Mouse (Mus musculus): ENCODE results near the gene Unc5b.
A peak's percentile ranks its signal among the peaks of the same experiment; 100 is the strongest.

The Unc5b gene

GRCm38 (mm10) chr10:60800295-60801167 lies 30.9 kb downstream of the Unc5b start:
- DNase-seq (ENCODE audit: low read depth, low spot score): no peak

DNA sequence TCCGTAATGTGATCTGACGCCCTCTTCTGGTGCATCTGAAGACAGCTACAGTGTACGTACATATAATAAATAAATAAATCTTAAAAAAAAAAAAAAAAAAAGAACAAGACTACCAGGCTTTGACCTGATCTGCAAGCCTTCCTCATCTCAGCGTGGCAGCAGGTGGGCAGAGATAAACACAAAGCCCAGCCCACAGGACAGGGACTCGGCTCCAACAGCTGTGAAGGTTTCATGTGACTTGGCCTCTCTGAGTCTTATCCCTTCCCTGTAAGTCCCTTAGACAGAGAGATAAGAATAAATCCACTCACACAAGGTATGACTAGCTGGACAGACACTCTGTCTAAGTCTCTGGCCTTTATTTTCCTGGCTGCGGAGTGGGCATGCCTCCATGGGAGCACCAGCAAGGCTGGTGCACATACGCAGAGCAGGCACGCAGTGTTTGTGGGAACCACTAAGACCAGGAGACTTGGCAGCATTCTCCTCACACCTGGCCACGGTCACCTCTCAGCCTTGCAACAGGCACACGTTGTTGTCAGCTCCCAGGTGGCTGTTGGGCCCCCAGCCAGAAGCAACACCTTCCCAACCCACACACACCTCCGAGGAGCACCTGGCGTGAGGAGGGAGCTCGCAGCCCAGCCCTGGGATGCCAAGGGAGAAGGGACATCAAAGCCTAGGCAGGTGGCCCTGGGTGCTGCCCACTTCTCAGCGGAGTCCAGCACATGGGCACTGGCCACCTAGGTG lies 33.5 kb downstream of the Unc5b start:
- no peak for DNase-seq (ENCODE audit: low read depth, low spot score)

DNA sequence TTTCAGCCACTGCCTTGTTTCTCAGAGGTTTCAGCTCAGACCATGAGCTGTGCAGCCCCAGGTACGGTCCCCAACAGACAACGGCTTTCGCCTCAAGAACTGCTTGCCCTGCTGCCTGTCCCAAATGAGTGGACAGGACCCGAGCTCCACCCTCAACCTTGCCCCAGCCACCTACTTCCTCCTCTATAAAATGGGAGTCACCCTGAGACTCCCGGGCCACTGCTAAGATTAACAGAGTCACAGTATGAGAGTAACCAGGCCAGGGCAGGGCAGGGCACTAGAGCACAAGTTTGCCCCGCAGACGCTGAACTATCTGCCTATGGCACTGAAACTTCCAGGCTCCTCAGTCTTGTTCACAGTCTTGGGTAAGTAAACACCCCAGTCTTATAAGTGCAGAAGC lies 34.9 kb downstream of the Unc5b start:
- no peak for DNase-seq (ENCODE audit: low read depth, low spot score)

- DNase-seq (ENCODE audit: low read depth, low spot score): no peak
Measured at GRCm38 (mm10) chr10:60796028-60796427, 35.4 kb downstream of the Unc5b start.

- DNase-seq (ENCODE audit: low read depth, low spot score): no peak
Measured at GRCm38 (mm10) chr10:60794792-60795191, 36.6 kb downstream of the Unc5b start.

DNA sequence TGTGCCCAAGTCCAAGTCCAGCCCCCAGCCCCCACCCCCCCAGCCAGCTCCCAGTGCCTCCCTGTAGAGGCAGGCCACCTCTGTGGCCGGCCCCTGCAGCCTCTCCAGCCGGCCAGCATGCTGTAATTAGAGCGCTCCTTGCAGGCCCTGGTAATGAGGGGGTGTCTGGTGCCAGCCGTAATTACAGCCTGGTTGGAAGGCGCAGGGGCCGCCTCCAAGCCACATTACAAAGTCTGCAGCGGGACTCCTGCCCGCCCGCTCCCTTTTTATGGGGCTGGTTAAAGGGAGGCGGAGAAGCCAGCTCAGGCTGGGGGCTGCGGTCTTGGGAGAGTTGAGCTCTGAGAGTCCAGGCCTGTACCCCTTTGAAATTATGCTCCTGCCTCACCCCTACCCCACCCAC lies 37.0 kb downstream of the Unc5b start:
- DNase-seq (ENCODE audit: low read depth, low spot score): no peak

DNA sequence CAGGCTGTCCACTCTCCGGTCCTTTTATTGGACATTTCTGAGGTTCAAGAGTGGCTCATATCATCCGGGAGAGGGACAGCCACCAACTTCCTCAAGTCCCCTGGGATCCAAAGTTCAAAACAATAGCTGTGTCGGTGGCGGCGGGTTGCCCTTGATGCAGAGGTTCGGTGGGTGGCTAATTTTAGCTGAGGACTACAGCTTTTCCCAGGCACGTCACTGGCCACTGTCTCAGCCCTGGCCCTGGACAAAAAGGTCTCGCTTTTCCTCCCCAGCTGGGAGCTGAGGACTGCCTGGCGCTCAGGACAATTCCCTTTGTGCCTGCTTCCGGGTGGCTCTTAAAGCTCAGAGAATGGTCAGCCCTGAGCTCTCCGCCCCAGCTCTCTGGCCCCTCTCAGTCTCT lies 38.5 kb downstream of the Unc5b start:
- no peak for DNase-seq (ENCODE audit: low read depth, low spot score)

DNA sequence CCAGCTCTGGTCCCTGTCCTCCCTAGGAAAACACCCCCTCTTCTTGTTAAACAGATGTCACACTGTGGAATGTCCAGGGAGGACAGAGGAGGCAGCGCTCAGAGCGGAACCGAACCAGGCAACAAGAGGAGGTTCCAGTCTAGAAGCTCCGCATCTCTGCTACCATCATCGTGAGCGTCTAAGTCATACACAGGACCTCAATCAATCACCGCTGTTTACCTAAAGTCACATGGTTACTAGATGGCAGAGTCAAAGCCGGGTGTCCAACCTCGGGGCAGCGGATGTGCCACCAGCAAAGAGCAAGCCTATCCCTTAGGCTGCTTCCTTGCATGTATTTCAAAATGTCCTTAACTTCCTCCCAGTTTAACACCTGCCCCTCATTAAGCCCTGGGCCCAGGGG lies 39.0 kb downstream of the Unc5b start:
- DNase-seq (ENCODE audit: low read depth, low spot score): no peak

- DNase-seq (ENCODE audit: low read depth, low spot score): no peak
Measured at GRCm38 (mm10) chr10:60790912-60791311, 40.5 kb downstream of the Unc5b start.

- DNase-seq (ENCODE audit: low read depth, low spot score): peak; percentile 27
Measured at GRCm38 (mm10) chr10:60787303-60788074, 43.9 kb downstream of the Unc5b start.

GRCm38 (mm10) chr10:60783608-60784007 lies 47.8 kb downstream of the Unc5b start:
- DNase-seq (ENCODE audit: low read depth, low spot score): no peak

DNA sequence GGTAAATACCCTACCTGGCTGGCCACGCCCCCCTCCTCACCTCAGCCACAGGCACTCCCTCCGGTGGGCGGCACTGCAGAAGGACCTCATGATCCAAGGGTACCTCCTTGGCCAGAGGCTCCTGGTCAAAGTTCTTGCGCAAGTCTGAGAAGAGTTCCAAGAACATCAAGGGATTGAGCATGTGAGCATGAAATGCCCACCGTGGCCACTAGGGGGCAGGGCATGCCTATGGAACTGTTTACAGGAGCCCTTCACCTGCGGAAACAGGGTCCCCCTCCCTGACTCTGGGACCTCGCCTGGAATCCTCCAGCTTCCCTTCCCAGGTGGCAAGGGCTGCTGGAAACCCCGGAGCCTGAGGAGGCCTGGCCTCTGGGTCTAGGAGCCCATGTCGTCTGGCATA lies 51.8 kb downstream of the Unc5b start:
- DNase-seq (ENCODE audit: low read depth, low spot score): no peak

DNA sequence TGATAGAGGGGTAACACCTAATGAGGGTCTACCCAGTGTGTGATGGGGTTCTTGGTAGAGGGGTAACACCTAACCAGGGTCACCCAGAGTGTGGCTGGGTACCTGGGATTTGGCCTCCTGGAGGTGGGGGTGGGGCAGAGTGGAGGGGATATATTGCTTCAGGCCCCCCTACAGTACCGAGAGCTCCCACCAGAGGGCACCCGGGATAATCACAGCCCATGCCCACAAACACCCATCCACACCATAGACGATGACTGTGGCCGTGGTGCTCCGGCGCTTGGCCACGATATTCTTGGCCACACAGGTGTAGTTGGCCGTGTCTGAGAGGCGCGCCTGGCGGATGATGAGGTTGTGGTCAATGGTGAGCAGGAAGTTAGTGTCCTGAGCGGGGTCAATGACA lies 52.8 kb downstream of the Unc5b start:
- no peak for DNase-seq (ENCODE audit: low read depth, low spot score)

DNA sequence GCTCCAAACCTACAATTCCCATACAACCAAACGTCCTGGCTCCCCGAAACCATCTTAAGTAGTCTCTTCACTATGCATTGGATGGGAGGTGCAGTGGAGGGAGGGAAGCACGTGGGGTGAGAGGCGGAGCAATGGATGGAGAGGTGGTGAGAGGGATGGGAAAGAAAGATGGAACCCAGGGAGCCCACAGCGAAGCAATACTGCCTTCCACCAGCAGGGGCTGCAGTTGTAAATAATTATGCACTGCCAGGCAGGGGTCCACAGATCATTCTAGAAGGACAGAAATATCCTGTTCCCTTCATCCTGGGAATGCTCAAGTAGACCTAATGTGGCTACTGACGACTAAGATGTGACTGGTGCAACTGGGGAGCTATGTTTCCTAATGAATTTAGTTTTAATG lies 55.9 kb downstream of the Unc5b start:
- DNase-seq (ENCODE audit: low read depth, low spot score): no peak

DNA sequence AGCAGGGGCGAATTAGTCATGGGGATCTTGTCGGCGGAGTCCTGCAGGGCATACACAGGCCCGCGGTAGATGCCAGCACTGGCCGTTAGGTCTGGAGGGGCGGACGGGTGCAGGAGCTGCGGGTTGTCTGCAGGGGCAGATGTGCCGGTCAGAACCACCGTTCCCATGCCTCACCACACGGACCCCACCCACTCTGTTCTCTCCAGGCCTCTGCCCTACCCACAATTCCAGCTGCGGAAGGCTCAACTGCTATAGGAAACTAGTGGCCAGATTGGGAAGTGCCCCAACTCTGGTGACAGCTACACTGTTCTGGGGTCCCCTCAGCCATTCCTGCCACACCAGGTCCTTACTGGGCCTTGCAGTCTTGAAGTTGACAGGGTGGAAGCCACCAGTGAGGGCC lies 56.8 kb downstream of the Unc5b start:
- DNase-seq (ENCODE audit: low read depth, low spot score): no peak

DNA sequence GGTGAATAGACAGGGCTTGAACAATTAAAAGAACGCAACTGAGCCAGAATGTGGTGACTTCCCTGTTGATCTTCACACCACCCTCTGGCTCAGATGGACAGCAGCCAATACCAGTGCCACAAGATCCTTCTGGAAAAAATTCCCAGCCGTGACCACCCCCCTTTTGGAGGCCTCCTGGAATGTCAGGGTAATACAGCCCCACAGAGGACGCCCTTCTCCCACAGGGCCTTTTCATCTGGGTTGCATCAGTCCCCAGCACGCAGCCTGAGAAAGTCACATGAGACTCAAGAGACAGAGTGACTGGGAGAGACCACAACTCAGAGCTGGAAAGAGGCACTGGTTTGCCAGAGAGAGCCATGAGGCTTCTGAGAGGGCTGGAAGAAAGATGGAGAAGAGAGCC lies 60.5 kb downstream of the Unc5b start:
- DNase-seq (ENCODE audit: low read depth, low spot score): no peak

DNA sequence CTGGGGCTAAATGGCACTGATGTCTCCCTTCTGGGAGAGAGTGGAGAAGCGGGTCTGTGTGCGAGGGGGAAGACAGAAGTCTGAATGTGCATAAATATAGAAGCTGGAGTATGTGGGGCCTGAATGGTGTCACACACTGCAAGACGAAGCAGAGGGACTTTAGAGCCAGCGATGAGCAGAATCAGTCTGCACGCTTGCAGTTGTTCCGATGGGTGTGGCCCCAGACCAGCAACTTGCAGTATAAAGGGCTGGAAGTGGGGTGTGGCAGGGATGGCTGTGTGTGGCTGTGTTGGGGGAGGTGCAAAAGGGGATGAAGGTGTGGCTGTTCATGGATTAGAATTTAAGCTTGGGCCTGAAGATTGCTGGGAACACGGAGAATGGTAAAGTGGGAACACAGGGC lies 62.8 kb downstream of the Unc5b start:
- no peak for DNase-seq (ENCODE audit: low read depth, low spot score)

DNA sequence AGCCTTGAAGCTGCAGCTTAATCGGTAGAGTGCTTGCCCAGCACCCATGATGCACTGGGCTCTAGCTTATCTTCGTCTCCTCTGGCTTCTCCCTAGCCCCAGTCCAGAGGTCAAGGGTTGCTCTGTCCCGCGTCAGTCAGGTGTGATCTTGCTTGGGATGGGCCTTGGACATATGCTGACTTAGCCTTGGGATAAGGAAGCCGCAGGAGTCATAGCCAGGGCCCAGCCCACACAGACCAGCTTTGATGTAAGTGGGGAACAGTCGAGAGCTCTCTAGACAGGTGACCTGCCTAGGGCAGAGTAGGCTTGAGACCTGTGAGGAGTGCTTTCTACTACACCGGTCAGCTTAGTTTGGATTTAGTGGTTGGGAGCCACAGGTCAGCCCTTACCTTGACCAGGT lies 64.0 kb downstream of the Unc5b start:
- DNase-seq (ENCODE audit: low read depth, low spot score): no peak

GRCm38 (mm10) chr10:60762126-60762525 lies 69.3 kb downstream of the Unc5b start:
- DNase-seq (ENCODE audit: low read depth, low spot score): no peak

GRCm38 (mm10) chr10:60760377-60760776 lies 71.0 kb downstream of the Unc5b start:
- peak; percentile 88 for DNase-seq (ENCODE audit: low read depth, low spot score)

- DNase-seq (ENCODE audit: low read depth, low spot score): no peak
Measured at GRCm38 (mm10) chr10:60756992-60757391, 74.4 kb downstream of the Unc5b start.

GRCm38 (mm10) chr10:60756146-60756545 lies 75.2 kb downstream of the Unc5b start:
- DNase-seq (ENCODE audit: low read depth, low spot score): no peak
